Mouse (Mus musculus) liver, embryonic 15.5 days (tissue): ENCODE results near the gene Nrsn1. TPM values are rescaled to one million over a fixed set of nuclear protein-coding genes. Genes with fewer than 3 reads are reported as not detected.

Experiments
- ATAC-seq: fragments of 200-750 bp; cut with Nextera tagmentation; 2 replicates; pipeline ENCODE4 v1.8.0; 2017; ENCODE audit warnings: moderate number of reproducible peaks, mild to moderate bottlenecking, moderate library complexity; ENCODE audit not compliant: insufficient read depth
- H3K27ac ChIP-seq: fragments of 300-500 bp; sonication (generic); replicated peaks from 2 replicates; pipeline ENCODE4 v1.5.1; 2015; ENCODE audit warnings: mild to moderate bottlenecking, inconsistent platforms
- H3K27me3 ChIP-seq: fragments of 300-500 bp; sonication (generic); 2 replicates; pipeline ENCODE4 v1.6.1; 2015; ENCODE audit warnings: mild to moderate bottlenecking, inconsistent platforms
- H3K36me3 ChIP-seq: fragments of 300-500 bp; sonication (generic); replicated peaks from 2 replicates; pipeline ENCODE4 v1.6.1; 2015; ENCODE audit warnings: moderate library complexity, mild to moderate bottlenecking, inconsistent platforms
- H3K4me1 ChIP-seq: fragments of 300-500 bp; sonication (generic); replicated peaks from 2 replicates; pipeline ENCODE4 v1.6.1; 2015; ENCODE audit warnings: inconsistent platforms
- H3K4me2 ChIP-seq: fragments of 300-500 bp; sonication (generic); 2 replicates; pipeline ENCODE4 v1.6.1; 2015; ENCODE audit warnings: moderate library complexity, mild to moderate bottlenecking, inconsistent platforms
- H3K4me3 ChIP-seq: fragments of 300-500 bp; sonication (generic); replicated peaks from 2 replicates; pipeline ENCODE4 v1.5.1; 2015; ENCODE audit warnings: mild to moderate bottlenecking, inconsistent platforms
- H3K9ac ChIP-seq: fragments of 300-500 bp; sonication (generic); 2 replicates; pipeline ENCODE4 v1.6.1; 2015; ENCODE audit warnings: moderate library complexity, mild to moderate bottlenecking, inconsistent platforms
- H3K9me3 ChIP-seq: fragments of 300-500 bp; sonication (generic); replicated peaks from 2 replicates; pipeline ENCODE4 v1.6.1; 2016; ENCODE audit warnings: inconsistent platforms
- WGBS: fragments of 180-500 bp; shearing (Covaris S2); methylation state at CpG from one replicate; pipeline ENCODE4 v1.1.7; 2015; ENCODE audit warnings: mixed read lengths; ENCODE audit not compliant: insufficient replicate concordance; 5-methylcytosine and 5-hydroxymethylcytosine counted together
- polyA plus RNA-seq: library from polyadenylated mRNA; unstranded; fragments of >200 nt; fragmentation: Nextera tagmentation; extraction: Ambion mirVana; gene quantifications from 2 replicates; pipeline ENCODE4 v1.2.1, GENCODE M21; 2015

Nrsn1 gene
- polyA plus RNA-seq, 1 experiment from 2014 or later, result not detected

GRCm38 (mm10) chr13:25251893-25252292, 18.4 kb downstream of the Nrsn1 start:
- Histone ChIP-seq H3K4me3 (no peak overlapping the region), H3K9me3 (no peaks in the 10 kb centered on the region), H3K4me1 (no peaks in the 10 kb centered on the region), H3K9ac (no peak overlapping the region), H3K4me2 (no peak overlapping the region), H3K36me3 (no peaks in the 10 kb centered on the region), H3K27me3 (no peaks in the 10 kb centered on the region), H3K27ac (no peak overlapping the region)
- WGBS, result 65% methylated on average over 1 of the region's 1 CpGs
- no peak for ATAC-seq

- Histone ChIP-seq H3K36me3 (no peaks in the 10 kb centered on the region), H3K4me2 (no peak overlapping the region), H3K27me3 (no peaks in the 10 kb centered on the region), H3K9me3 (no peaks in the 10 kb centered on the region), H3K27ac (no peak overlapping the region), H3K4me3 (no peak overlapping the region), H3K9ac (no peak overlapping the region), H3K4me1 (no peaks in the 10 kb centered on the region)
- WGBS, result 58% methylated on average over 5 of the region's 5 CpGs
- ATAC-seq, result no peak
Measured at GRCm38 (mm10) chr13:25220186-25220787, 50.0 kb downstream of the Nrsn1 start.

GRCm38 (mm10) chr13:25218394-25218793, 51.9 kb downstream of the Nrsn1 start:
- H3K9ac ChIP-seq, result no peak overlapping the region
- no peak overlapping the region for H3K27ac ChIP-seq
- H3K4me2 ChIP-seq, result no peak overlapping the region
- 49% methylated on average over 1 of the region's 1 CpGs for WGBS
- H3K4me3 ChIP-seq, result no peak overlapping the region
- no peak for ATAC-seq
- H3K4me1 ChIP-seq, result no peaks in the 10 kb centered on the region
- H3K9me3 ChIP-seq, result no peaks in the 10 kb centered on the region
- H3K27me3 ChIP-seq, result no peaks in the 10 kb centered on the region
- H3K36me3 ChIP-seq, result no peaks in the 10 kb centered on the region

- H3K4me3 ChIP-seq, result no peak overlapping the region
- no peaks in the 10 kb centered on the region for H3K4me1 ChIP-seq
- no peak overlapping the region for H3K4me2 ChIP-seq
- H3K9me3 ChIP-seq, result no peaks in the 10 kb centered on the region
- no peak overlapping the region for H3K9ac ChIP-seq
- no peak overlapping the region for H3K27ac ChIP-seq
- no peak for ATAC-seq
- WGBS, result 67% methylated on average over 5 of the region's 5 CpGs
- no peaks in the 10 kb centered on the region for H3K27me3 ChIP-seq
- no peaks in the 10 kb centered on the region for H3K36me3 ChIP-seq
Measured at GRCm38 (mm10) chr13:25206950-25207349, 63.4 kb downstream of the Nrsn1 start.

Other genes with a start within 250 kb of the Nrsn1 start
- gene Dcdc2a, start 214.5 kb downstream of the Nrsn1 start, polyA plus RNA-seq, result 0.09 and 0.78 TPM in 2 replicates